Mouse (Mus musculus) right cerebral cortex, adult 2 months (tissue): ENCODE measurements at regions not wholly inside any gene's neighbourhood (a gene's known extent, or its start where the extent isn't known, plus 50 kb on each side); places are given as distances from the start of the nearest gene placed in this dataset.

Experiments
- DNase-seq, 2 experiments: peaks; one replicate each; pipeline ENCODE4 v3.0.0; 2021 to 2022; ENCODE audit warnings: low spot score in 2 of 2

- no peak for DNase-seq
Measured at GRCm38 (mm10) chr1:92386752-92387151, 86.9 kb downstream of the Ndufa10 start.

- DNase-seq: no peak
Measured at GRCm38 (mm10) chr1:92384945-92385344, 88.7 kb downstream of the Ndufa10 start.

GRCm38 (mm10) chr1:92383749-92384148 lies 89.9 kb downstream of the Ndufa10 start:
- no peak for DNase-seq

GRCm38 (mm10) chr1:92379510-92379886 lies 94.2 kb downstream of the Ndufa10 start:
- DNase-seq: no peak

- no peak for DNase-seq
Measured at GRCm38 (mm10) chr1:92378741-92379509, 94.7 kb downstream of the Ndufa10 start.

GRCm38 (mm10) chr1:92376456-92376855 lies 97.2 kb downstream of the Ndufa10 start:
- DNase-seq: peak in 1 of 2 experiments; percentile 50

- no peak for DNase-seq
Measured at GRCm38 (mm10) chr1:92372222-92372990, 101.3 kb downstream of the Ndufa10 start.

- peak; percentile 65 to 70 for DNase-seq
Measured at GRCm38 (mm10) chr1:92371357-92371981, 102.2 kb downstream of the Ndufa10 start.

GRCm38 (mm10) chr1:92370842-92371241 lies 102.8 kb downstream of the Ndufa10 start:
- no peak for DNase-seq

- peak in 1 of 2 experiments; percentile 27 for DNase-seq
Measured at GRCm38 (mm10) chr1:92369972-92370371, 103.7 kb downstream of the Ndufa10 start.

- DNase-seq: no peak
Measured at GRCm38 (mm10) chr1:92366249-92366648, 107.4 kb downstream of the Ndufa10 start.

- no peak for DNase-seq
Measured at GRCm38 (mm10) chr1:92365366-92366075, 108.1 kb downstream of the Ndufa10 start.

- DNase-seq: no peak
Measured at GRCm38 (mm10) chr1:92361677-92362076, 112.0 kb downstream of the Ndufa10 start.

- DNase-seq: peak; percentile 65 to 78
Measured at GRCm38 (mm10) chr1:92360255-92360654, 113.4 kb downstream of the Ndufa10 start.

GRCm38 (mm10) chr1:92359473-92359872 lies 114.2 kb downstream of the Ndufa10 start:
- no peak for DNase-seq

GRCm38 (mm10) chr1:92358758-92359287 lies 114.8 kb downstream of the Ndufa10 start:
- DNase-seq: no peak

GRCm38 (mm10) chr1:92348353-92349005 lies 125.2 kb downstream of the Ndufa10 start:
- DNase-seq: no peak

GRCm38 (mm10) chr1:92347656-92348055 lies 126.0 kb downstream of the Ndufa10 start:
- DNase-seq: no peak

- no peak for DNase-seq
Measured at GRCm38 (mm10) chr1:92343768-92344167, 129.9 kb downstream of the Ndufa10 start.

- no peak for DNase-seq
Measured at GRCm38 (mm10) chr1:92343161-92343598, 130.5 kb downstream of the Ndufa10 start.
